Mouse (Mus musculus): ENCODE results near the gene B4galt2.
A peak's percentile ranks its signal among the peaks of the same experiment; 100 is the strongest.

Gene B4galt2

GRCm38 (mm10) chr4:117882701-117883691, at the start of gene B4galt2:
Gene B4galt2, minus strand, starts transcription at chr4:117883487.
- DNase-seq = peak; percentile 62

GRCm38 (mm10) chr4:117929391-117929881, 46.1 kb upstream of the B4galt2 start, which contains the start of gene Artn:
Gene Artn, minus strand, starts transcription at chr4:117929763.
- DNase-seq = peak; percentile 60

GRCm38 (mm10) chr4:117928699-117929241, 45.5 kb upstream of the B4galt2 start:
- peak; percentile 81 for DNase-seq

GRCm38 (mm10) chr4:117928234-117928633, 44.9 kb upstream of the B4galt2 start:
- peak; percentile 40 for DNase-seq

- peak; percentile 44 for DNase-seq
Observed at GRCm38 (mm10) chr4:117926545-117927482, 43.5 kb upstream of the B4galt2 start.

GRCm38 (mm10) chr4:117924916-117925315, 41.6 kb upstream of the B4galt2 start:
- DNase-seq = peak; percentile 39

GRCm38 (mm10) chr4:117923450-117923849, 40.2 kb upstream of the B4galt2 start:
- DNase-seq = no peak

GRCm38 (mm10) chr4:117921358-117921757, 38.1 kb upstream of the B4galt2 start:
- no peak for DNase-seq

GRCm38 (mm10) chr4:117918762-117919161, 35.5 kb upstream of the B4galt2 start:
- no peak for DNase-seq

GRCm38 (mm10) chr4:117918261-117918660, 35.0 kb upstream of the B4galt2 start:
- no peak for DNase-seq

- DNase-seq = no peak
Observed at GRCm38 (mm10) chr4:117917847-117918246, 34.6 kb upstream of the B4galt2 start.

GRCm38 (mm10) chr4:117917402-117917801, 34.1 kb upstream of the B4galt2 start:
- DNase-seq = no peak

- DNase-seq = no peak
Observed at GRCm38 (mm10) chr4:117916386-117916785, 33.1 kb upstream of the B4galt2 start.

- DNase-seq = no peak
Observed at GRCm38 (mm10) chr4:117915489-117916105, 32.3 kb upstream of the B4galt2 start.

GRCm38 (mm10) chr4:117914591-117915442, 31.5 kb upstream of the B4galt2 start, which contains the start of gene Ipo13:
Gene Ipo13, minus strand, starts transcription at chr4:117914999.
- DNase-seq = peak; percentile 95

GRCm38 (mm10) chr4:117914031-117914430, 30.7 kb upstream of the B4galt2 start:
- DNase-seq = no peak

GRCm38 (mm10) chr4:117913421-117913820, 30.1 kb upstream of the B4galt2 start:
- peak; percentile 58 for DNase-seq

- no peak for DNase-seq
Observed at GRCm38 (mm10) chr4:117912685-117913273, 29.5 kb upstream of the B4galt2 start.

- no peak for DNase-seq
Observed at GRCm38 (mm10) chr4:117912131-117912561, 28.9 kb upstream of the B4galt2 start.

GRCm38 (mm10) chr4:117908834-117909453, 25.7 kb upstream of the B4galt2 start:
- DNase-seq = no peak
